ENCODE assay signal across 9 mouse cellular contexts in genomic region chr1:66847506-66847905, GRCm38 (mm10). TPM values are rescaled to one million over a fixed set of nuclear protein-coding genes. Genes with fewer than 3 reads are reported as not detected.
DNase-seq lines count a peak whose midpoint lies in the region; ATAC-seq and TF ChIP-seq lines count a peak whose summit lies in the region.
"Had no signal": no experiment of that assay in that cellular context is flagged by ENCODE, and none has a peak within 500 bp of the region (broad histone marks: within the 10 kb centered on the region; RNA-seq: fewer than 3 reads in every experiment).

No protein-coding gene starts in this region.

- H3K9ac ChIP-seq in forebrain, embryonic 11.5 days (ENCODE audit: low read length): no peak overlapping the region

- TF ChIP-seq CTCF in layer of hippocampus, adult 2 months (conservative IDR thresholded peaks at IDR 0.05): peak; percentile 68

- H3K4me1 ChIP-seq in forebrain, embryonic 11.5 days (replicated peaks; ENCODE audit: control insufficient read depth, insufficient read depth, low read length): no peaks in the 10 kb centered on the region

- 90% methylated on average over 4 of the region's 4 CpGs for WGBS in forebrain, embryonic 11.5 days

- H3K27me3 ChIP-seq in forebrain, embryonic 11.5 days (ENCODE audit: control insufficient read depth, insufficient read depth, low read length): no peaks in the 10 kb centered on the region

- peaks cover 6% of the 10 kb centered on the region; the same call in 1 of the 2 replicates for H3K9me3 ChIP-seq in forebrain, embryonic 11.5 days (ENCODE audit: control insufficient read depth, low read length)

- no peak overlapping the region for H3K4me2 ChIP-seq in forebrain, embryonic 11.5 days (ENCODE audit: low read depth, low read length, severe bottlenecking)

- peak; percentile 32 for ATAC-seq in activated CD4-positive, CD25-positive, alpha-beta regulatory T cell, adult 4 months
- no peak for ATAC-seq in forebrain, embryonic 11.5 days (replicated peaks; ENCODE audit: low FRiP score)

- peak; percentile 42 for DNase-seq in adrenal gland, postnatal 14 days
- no peak for DNase-seq in adrenal gland, adult 18-20 months (ENCODE audit: low spot score in 2 of 2)
- DNase-seq in layer of hippocampus, adult 2 months (ENCODE audit: low spot score in 2 of 2): no peak
- no peak for DNase-seq in layer of hippocampus, adult 9-10 months (ENCODE audit: low spot score)
- DNase-seq in naive thymus-derived CD4-positive, alpha-beta T cell, adult 2 months (ENCODE audit: low read depth): peak; percentile 67
- no peak for DNase-seq in forebrain, embryonic 11.5 days (ENCODE audit: low spot score)
- no peak for DNase-seq in retina, postnatal 1 day
- DNase-seq: embryo, embryonic 11 days had no signal

- H3K4me3 ChIP-seq in layer of hippocampus, adult 2 months: no peak overlapping the region
- H3K4me3 ChIP-seq in forebrain, embryonic 11.5 days (ENCODE audit: low read depth, low read length): no peak overlapping the region

- peaks cover 8% of the 10 kb centered on the region for H3K36me3 ChIP-seq in forebrain, embryonic 11.5 days (ENCODE audit: control insufficient read depth, insufficient read depth, low read length)

- H3K27ac ChIP-seq in layer of hippocampus, adult 2 months: no peak overlapping the region
- H3K27ac ChIP-seq in forebrain, embryonic 11.5 days (ENCODE audit: low read depth, low read length): no peak overlapping the region

RNA-seq across cellular contexts. Expression of gene Acadl, which starts 15.6 kb away (rescaled TPM):
- total RNA-seq in adrenal gland, postnatal 14 days (2021): 1,251 and 1,324 TPM in 2 replicates
- 100 to 1,000 TPM; 516 to 719 TPM for total RNA-seq in adrenal gland, adult 18-20 months (2021)
- total RNA-seq in layer of hippocampus, adult 2 months (2021): 10 to 100 TPM; 31.7 to 33.0 TPM
- 10 to 100 TPM; 39.2 to 41.8 TPM for polyA plus RNA-seq in activated CD4-positive, CD25-positive, alpha-beta regulatory T cell, adult 4 months (2017; shearing (Covaris generic))
- 48.9 and 52.2 TPM in 2 replicates for polyA plus RNA-seq in forebrain, embryonic 11.5 days (2014; fragmentation: Nextera tagmentation; extraction: Ambion mirVana)

RNA-seq across cellular contexts. Expression of gene Kansl1l, which starts 30.1 kb away (rescaled TPM):
- 21.1 and 21.9 TPM in 2 replicates for total RNA-seq in adrenal gland, postnatal 14 days (2021)
- total RNA-seq in adrenal gland, adult 18-20 months (2021): 10 to 100 TPM; 16.4 to 17.5 TPM
- total RNA-seq in layer of hippocampus, adult 2 months (2021): 10 to 100 TPM; 20.3 TPM
- 1 to 10 TPM; 8.8 to 9.8 TPM for polyA plus RNA-seq in activated CD4-positive, CD25-positive, alpha-beta regulatory T cell, adult 4 months (2017; shearing (Covaris generic))
- 9.6 and 9.9 TPM in 2 replicates for polyA plus RNA-seq in forebrain, embryonic 11.5 days (2014; fragmentation: Nextera tagmentation; extraction: Ambion mirVana)

Comparison
In these comparisons a context has a peak if more than half of its experiments do, and no peak if none do; other contexts are left out.
1. DNase-seq: peak in adrenal gland, postnatal 14 days (single experiment) and naive thymus-derived CD4-positive, alpha-beta T cell, adult 2 months (single experiment); none in adrenal gland, adult 18-20 months (0 of 2), layer of hippocampus, adult 2 months (0 of 2), layer of hippocampus, adult 9-10 months (single experiment), forebrain, embryonic 11.5 days (single experiment) and retina, postnatal 1 day (single experiment).
2. RNA of gene Acadl, which starts 15.6 kb away (total RNA-seq): 1,251 to 1,324 TPM in adrenal gland, postnatal 14 days and 516 to 719 TPM in adrenal gland, adult 18-20 months; 31.7 to 33.0 TPM in layer of hippocampus, adult 2 months; every median in the first group is over 10 times any median in the second.